Mouse (Mus musculus) gastrocnemius, postnatal 14 days (tissue): Measurements from ENCODE around the gene Rab20. TPM values are rescaled to one million over a fixed set of nuclear protein-coding genes. Genes with fewer than 3 reads are reported as not detected.
A peak's percentile ranks its signal among the peaks of the same experiment; 100 is the strongest.

Experiments used
- DNase-seq: peaks from one replicate; pipeline ENCODE4 v3.0.0; 2021; ENCODE audit warnings: mixed read lengths
- intact Hi-C: fragments of 180-260 bp; cut with DNase I; formaldehyde crosslinking; loops from one replicate; pipeline ENCODE4 v1.15.1; 2025; ENCODE audit warnings: low total_unique reads
- total RNA-seq, 2 experiments: library from RNA; stranded (reverse); gene quantifications; 2 replicates each; pipeline ENCODE4 v1.2.3; 2021

Gene Rab20
- total RNA-seq, 2 experiments from 2014 or later, result 0.53 to 0.69 TPM

DNA sequence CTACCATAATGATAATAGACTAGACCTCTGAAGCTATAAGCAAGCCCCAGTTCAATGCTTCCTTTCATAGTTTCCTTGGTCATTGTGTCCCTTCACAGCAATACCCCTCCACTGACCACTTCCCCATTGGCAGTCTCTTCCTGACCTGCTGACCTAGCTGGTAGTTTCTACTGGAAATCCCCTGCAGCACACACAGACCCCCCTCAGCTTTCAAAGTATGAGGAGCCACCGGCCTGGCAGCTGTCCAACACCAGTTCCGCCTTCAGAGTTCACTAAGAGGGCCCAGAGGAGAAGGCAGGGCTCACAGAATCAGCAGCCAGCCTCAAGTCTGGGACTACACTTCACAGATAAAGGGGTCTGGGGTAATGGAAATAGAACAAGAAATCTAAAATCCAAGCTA lies 17.6 kb downstream of the Rab20 start:
- peak; percentile 40 for DNase-seq
- intact Hi-C loops, result no loop called here

DNA sequence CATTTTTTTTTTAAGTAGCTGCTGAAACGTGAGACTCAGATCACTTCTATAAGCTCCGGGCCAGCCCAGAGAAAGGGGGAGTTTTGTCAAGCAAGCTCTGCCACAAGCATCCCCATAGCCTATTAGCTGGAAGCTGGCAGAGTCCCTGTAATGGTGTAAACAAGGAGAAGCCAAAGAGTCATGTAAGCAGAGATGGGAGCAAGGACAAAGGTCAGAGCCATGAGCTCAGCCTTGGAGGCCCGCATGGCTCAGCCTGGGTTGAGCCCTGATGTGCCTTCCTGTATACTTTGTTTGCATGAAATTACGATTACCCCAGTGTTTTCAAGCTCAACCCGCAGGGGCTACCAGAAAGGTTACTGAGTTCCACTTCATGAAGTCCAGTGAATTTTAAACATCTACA lies 19.5 kb downstream of the Rab20 start:
- intact Hi-C loops, result no loop called here
- no peak for DNase-seq

DNA sequence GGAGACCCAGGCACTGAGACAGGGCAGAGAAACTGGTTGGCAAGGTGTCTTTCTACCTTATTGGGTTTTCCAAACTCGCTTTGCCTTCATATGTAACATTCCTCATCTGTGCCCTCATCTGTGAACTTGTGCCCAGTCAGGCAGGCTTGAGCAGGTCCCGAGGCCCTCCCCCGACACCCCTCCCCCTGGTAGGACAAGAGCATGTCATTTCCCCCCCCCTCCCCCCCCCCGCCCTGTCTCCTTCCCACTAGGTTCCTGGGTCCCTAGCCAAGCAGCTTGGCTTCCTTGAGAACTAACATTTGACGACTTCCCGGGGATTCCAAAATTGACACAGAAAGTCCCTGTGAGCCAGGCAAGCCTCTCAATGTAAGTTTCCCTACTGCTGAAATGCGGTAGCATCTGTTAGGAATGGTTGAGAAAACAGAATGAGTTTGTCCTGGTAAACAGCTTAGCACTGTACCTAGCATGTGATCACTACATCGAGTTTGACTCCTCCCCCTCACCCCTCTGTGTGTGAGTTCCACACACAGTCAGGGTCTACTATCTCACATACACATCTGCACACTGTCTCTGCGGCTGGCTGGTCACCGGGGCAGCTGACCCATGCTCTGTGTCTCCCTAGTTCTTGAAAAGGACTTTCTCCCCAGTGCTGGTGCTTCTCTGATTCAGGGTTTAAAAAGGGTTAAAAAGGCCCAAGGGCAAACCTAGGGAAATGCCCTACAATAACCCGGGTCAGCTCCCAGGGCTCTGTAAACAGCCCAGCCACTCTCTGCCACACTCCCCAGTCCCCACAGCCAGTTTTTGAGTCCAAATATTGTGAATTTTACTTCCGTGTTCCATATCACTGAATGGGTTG lies 20.3 kb downstream of the Rab20 start:
- intact Hi-C loops, result no loop called here
- peak; percentile 25 for DNase-seq

DNA sequence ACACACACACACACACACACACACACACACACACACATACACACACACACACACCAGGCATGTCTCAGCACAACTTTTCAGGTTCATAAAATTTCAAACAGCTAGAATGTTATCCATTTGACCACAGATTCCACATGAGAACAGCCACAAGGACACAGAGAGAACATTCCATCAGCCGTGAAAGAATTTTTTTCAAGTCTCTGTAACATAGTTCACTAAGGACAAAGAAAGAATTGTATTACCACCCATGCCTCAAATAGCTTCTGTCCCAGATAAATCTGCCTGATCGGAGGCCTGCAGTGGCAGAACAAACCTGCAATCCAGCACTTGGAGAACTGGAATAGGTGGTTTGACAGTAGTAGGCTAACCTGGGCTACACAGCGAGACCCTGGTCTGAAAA lies 21.2 kb downstream of the Rab20 start:
- intact Hi-C loops, result no loop called here
- no peak for DNase-seq

DNA sequence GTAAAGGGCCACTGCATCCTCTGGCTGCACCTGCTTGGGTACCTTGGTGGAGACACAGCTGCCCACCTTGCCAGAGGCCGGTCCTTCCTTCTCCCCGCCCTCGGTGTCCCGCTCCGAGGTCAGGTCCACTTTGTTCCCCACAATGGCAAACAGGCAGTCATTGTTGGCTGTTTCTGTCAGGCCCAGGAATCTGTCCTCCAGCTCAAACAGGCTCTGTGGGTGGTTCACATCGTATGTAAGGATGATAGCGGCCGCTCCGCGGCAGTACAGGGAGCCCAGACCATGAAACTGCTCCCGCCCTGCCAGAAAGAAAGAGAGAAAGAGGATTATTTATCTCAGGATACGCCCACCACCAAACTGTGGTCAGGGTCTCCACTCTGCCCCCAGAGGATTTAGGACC lies 24.3 kb downstream of the Rab20 start:
- DNase-seq, result no peak
- intact Hi-C loops, result loop anchor here (5.0 kb wide), 1 partner anchor 33 kb away; no protein-coding TSS in a partner anchor

DNA sequence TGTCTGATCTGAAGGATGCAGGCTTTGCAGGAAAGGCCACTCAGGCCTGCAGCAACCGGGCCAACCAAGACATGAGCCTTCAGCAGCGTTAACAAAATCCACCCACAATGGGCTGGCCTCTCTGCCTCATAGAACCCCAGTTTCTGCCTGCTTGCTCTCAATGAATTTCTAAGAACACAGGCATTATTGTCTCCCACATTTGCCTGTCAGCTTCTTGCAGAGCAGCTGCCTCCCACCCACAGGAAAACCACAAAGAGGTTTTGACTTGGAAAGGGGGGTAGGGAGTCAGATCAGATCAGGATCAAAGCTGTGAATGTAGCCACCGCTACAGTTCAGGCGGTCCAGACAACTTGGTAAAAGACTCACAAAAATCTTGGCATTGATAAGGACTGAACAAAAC lies 25.5 kb downstream of the Rab20 start:
- intact Hi-C loops, result loop anchor here (5.0 kb wide), 1 partner anchor 34 kb away; no protein-coding TSS in a partner anchor
- DNase-seq, result no peak

DNA sequence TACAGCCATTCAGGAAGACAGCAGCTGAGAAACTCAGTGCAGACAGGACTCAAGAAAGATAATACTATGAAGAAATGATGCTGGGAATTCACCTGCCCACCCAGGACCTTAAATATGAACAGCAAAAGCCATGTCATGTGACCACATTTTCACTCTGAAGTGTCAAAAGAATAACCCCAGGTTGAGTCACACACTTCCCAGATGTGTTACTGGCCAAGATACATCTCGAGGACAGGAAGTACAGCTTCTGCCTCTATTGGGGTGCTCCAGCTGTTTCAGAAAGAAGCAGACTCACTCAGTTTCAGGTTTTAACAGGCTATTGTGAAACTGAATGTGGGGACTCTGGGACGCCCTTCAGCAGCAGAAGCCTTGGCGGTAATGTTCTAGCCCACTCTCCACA lies 26.0 kb downstream of the Rab20 start:
- intact Hi-C loops, result loop anchor here (5.0 kb wide), 1 partner anchor 35 kb away; no protein-coding TSS in a partner anchor

DNA sequence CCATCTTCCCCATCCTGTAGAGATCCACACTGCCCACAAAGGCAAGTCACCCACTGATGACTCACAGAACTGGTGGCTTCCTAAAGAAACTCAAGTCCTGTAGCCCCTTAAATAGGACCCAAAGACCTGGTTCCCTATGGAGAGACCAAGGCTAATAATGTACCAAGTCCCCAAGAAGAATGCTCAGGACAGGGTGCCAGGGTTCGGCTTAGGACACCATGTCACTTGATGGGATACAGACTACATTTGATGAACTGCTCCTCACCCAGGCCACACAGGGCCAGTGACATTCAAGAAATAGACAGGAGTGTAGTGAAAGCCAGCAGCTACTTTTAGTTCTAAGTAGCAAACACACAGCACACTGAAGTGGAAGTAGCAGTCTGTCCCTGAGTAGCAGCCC lies 26.4 kb downstream of the Rab20 start:
- intact Hi-C loops, result loop anchor here (5.0 kb wide), 1 partner anchor 35 kb away; no protein-coding TSS in a partner anchor

More for the DNA sequence above, 26.0 kb downstream of the Rab20 start:
- no peak for DNase-seq

DNA sequence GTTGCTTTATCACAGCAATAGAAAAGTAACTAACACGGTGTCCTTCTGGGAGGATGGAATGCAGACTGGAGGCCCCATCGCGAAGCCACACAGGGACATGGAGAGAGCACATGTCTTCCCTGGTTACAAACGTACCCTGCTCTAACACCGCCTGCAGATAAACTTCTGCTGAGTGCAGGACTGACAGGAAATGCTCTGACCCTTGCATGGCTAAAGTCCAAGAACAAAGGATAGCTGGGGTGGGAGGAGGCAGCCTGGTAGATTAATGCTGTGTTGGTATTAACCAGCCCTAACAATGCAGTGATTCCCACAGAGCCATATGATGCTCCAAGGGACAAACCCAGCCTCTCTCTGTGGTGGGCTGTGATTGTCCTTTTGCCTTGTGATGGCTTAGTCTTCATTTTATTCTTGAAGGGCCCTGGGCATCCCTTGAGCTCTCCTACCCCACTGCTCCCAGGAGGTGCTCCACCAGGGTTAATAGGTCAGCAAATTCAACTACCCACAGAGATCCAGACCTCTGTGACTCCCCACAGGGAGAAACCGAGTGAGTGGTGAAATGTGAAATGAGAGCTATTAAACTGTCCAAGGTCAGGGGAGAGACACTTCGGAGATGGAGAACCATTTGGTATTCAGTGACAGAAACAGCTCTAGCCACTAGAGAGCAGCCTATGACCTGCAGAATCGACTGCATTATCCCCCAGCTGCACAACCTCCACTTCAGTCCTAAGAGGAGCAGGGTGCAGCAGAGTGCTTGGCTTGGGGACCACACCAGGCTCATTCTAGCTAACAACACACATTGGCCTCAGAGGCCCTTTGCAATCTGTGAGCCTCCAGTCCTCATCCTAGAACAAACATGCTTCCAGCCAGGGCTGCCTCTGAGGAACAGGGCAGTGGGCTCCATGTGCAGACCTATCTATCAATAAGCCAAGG lies 28.1 kb downstream of the Rab20 start:
- peak; percentile 36 for DNase-seq
- intact Hi-C loops, result loop anchor here (5.0 kb wide), 1 partner anchor 37 kb away; no protein-coding TSS in a partner anchor

More for the DNA sequence above, 26.4 kb downstream of the Rab20 start:
- no peak for DNase-seq

DNA sequence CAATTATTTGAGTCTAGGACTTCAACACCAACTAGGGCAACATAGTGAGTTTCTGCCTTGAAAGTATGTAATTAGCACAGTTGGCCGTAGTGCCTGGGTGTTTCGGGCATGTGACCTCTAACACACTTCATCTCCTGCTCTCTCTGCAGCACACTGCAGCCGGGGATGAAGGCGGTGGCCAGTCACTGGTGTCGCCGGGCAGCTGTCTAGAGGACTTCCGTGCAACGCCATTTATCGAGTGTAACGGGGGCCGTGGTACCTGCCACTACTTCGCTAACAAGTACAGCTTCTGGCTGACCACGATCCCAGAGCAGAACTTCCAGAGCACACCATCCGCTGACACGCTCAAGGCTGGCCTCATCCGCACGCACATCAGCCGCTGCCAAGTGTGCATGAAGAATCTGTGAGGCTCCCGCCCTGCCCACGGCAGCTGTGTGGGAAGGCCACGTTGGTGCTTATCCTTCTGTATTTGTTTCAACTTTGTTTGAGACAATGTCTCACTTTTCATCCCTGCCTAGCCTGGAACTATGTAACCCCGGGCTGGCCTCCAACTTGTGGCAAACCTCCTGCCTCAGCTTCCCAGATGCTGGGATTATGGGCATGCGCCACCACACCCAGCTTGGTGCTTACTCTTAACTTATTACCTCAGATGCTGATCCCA lies 30.5 kb downstream of the Rab20 start:
- no peak for DNase-seq
- intact Hi-C loops, result no loop called here

DNA sequence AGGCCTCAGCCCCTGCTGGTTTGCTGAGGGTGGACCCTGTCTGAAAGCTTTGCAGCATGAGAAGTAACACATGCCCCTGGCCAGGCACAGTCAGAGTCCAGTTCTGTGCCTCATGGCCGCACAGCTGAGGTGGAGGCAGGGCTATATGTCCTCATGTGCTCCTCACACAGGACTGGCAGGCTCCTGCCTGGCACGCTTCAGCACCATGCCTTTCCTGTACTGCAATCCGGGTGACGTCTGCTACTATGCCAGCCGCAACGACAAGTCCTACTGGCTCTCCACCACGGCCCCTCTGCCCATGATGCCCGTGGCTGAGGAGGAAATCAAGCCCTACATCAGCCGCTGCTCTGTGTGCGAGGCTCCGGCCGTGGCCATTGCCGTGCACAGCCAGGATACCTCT lies 32.7 kb downstream of the Rab20 start:
- intact Hi-C loops, result no loop called here

DNA sequence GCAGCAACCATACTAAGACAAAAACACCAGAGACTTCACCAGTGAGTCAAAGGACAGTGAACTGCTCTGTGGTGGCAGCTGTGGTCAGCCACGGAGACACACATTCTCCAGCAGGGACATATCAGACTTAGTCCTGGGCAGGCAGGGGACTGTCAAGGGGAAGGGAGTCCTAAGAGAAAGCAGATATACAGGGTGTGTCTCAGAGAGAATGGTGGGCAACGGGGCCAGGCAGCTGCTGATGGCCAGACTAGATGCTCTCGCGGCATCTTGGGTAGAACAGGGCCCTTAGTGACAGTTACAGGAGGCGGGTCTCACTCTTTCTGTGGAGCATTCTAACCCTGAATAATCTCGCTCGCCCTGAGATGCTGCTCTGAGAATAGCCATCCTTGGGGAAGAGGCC lies 34.3 kb downstream of the Rab20 start:
- intact Hi-C loops, result no loop called here
- DNase-seq, result no peak

More for the DNA sequence above, 32.7 kb downstream of the Rab20 start:
- no peak for DNase-seq

DNA sequence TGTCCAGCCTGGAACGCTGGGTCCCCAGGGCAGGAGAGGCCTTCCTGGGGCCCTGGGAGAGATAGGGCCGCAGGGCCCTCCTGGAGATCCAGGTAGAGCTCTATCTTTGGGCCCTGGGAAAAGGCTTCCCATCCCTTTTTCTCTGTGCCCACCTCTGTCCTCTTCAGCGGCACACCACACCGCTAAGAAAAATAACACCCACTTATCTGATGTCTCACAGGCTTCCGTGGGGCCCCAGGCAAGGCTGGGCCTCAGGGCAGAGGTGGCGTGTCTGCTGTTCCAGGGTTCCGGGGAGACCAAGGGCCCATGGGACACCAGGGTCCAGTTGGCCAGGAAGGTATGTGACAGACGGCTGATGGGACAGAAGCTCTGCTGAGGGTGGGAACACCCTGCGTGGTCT lies 34.9 kb downstream of the Rab20 start:
- intact Hi-C loops, result no loop called here
- DNase-seq, result no peak

DNA sequence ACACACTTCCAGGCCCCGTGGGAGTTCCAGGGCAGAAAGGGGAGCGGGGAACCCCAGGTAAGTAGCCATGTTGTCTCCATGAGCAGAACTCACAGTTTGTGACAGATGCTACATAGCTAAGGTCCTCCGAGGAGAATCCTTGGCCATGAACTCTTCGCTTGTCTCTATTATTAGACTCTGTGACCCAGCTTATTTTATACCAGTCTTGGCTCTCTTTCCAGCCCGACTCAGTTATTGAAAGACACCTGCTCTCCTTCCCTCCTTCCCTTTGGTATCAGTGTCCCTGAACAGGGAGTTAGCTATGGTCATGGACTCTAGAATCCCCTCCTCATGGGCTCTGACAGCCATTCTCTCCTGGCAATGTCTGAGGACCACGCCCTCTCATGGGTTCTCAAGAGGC lies 37.2 kb downstream of the Rab20 start:
- no peak for DNase-seq
- intact Hi-C loops, result no loop called here

DNA sequence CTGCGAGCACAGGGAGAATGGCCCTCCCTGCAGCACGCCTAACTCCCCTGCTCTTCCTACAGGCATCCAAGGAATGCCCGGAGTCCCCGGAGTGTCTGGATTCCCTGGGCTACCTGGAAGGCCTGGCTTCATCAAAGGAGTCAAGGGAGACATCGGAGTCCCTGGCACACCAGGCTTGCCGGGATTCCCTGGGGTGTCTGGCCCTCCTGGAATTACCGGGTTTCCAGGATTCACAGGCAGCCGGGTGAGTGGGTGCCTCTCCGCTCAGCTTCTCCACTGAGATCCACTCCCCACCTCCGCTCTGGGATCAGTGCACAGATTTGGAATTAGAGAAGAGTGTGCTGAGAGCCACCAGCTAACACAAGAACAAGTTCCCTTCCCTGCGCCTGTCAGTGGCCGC lies 40.6 kb downstream of the Rab20 start:
- no peak for DNase-seq
- intact Hi-C loops, result no loop called here

DNA sequence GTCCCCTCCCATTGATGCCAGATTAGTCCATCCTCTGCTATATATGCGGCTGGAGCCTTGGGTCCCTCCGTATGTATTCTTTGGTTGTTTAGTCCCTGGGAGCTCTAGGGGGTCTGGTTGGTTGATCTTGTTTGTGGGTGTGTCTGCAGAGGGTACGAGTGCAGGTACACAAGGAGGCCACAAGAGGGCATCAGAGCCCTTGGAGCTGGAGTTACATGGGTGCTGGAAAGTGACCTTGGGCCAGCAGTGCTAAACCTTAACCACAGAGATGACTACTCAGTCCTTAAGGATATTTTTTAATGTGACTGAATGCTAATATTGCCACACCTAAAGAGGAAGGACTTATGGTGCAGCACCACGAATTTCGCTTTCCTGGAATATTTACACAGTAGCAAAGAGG lies 47.8 kb downstream of the Rab20 start:
- intact Hi-C loops, result no loop called here
- no peak for DNase-seq

DNA sequence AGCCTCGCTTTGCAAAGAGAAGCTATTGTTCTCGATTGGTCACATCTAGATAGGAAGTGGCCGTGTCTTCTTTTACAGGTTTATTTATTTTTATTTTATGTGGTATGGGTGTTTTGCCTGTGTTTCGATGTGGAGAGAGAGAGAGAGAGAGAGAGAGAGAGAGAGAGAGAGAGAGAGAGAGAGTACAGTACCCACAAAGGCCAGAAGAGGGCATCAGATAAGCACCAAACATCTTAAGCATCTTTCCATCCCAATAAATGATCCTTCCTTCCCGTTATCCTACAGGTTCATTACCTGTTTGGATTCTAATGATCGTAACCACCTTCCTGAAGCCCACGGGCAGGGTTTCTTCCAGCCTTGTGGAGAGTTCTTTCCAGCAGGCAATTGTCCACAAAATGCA lies 55.4 kb downstream of the Rab20 start:
- intact Hi-C loops, result loop anchor here (10.0 kb wide), 1 partner anchor 62 kb away; no protein-coding TSS in a partner anchor

DNA sequence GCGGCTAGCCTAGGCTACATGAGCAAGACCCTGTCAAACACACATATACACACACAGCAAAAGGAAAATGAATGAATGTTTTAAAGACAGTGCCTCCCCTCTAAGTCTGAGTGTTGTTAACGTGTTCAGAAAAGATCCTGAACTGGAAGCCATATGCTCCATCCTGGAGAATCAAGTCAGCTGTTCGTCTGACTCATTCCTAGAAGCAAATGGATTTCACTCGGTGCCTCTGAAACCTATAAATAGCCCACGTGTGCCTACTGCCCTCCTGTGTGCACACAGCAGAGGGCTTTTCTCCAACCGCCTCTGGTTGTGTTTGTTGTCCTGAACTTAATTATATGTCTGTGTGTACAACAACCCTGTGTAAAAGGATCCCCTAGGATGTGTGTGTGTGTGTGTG lies 56.5 kb downstream of the Rab20 start:
- DNase-seq, result no peak
- intact Hi-C loops, result loop anchor here (10.0 kb wide), 1 partner anchor 63 kb away; no protein-coding TSS in a partner anchor

More for the DNA sequence above, 55.4 kb downstream of the Rab20 start:
- no peak for DNase-seq

DNA sequence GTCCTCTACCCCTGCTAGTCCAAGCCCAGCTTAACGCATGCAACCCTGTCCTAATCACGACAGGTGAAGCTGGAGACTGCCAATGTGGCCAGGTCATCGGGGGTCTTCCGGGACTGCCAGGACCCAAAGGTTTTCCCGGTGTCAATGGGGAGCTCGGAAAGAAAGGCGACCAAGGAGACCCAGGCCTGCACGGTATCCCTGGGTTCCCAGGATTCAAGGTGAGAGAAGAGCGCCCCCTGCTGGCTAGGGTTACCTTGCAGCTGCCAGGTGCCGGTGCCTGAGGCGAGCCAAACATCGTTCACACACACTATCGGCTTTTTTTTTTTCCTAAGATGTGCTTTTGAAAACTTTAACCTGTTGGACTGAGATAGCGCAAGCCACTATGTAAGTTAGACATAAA lies 57.4 kb downstream of the Rab20 start:
- peak; percentile 68 for DNase-seq
- intact Hi-C loops, result loop anchor here (10.0 kb wide), 1 partner anchor 64 kb away; no protein-coding TSS in a partner anchor
